7 mouse cellular contexts compared by ENCODE assay signal in genomic region chrX:134058040-134058875, GRCm38 (mm10). TPM values are rescaled to one million over a fixed set of nuclear protein-coding genes. Genes with fewer than 3 reads are reported as not detected.
DNase-seq lines count a peak whose midpoint lies in the region; ATAC-seq and TF ChIP-seq lines count a peak whose summit lies in the region.

No protein-coding gene starts in this region.

- peak overlapping the region; percentile 24 for H3K4me2 ChIP-seq in embryonic facial prominence, embryonic 12.5 days (replicated peaks)
- H3K4me2 ChIP-seq in hindbrain, embryonic 15.5 days, result peak overlapping the region; percentile 51
- H3K4me2 ChIP-seq in midbrain, embryonic 15.5 days, result peak overlapping the region; percentile 48

- ATAC-seq in embryonic facial prominence, embryonic 12.5 days (ENCODE audit: insufficient number of reproducible peaks, insufficient read depth, low FRiP score, low TSS enrichment), result no peak
- ATAC-seq in hindbrain, embryonic 15.5 days (ENCODE audit: low FRiP score, low read depth), result peak; percentile 1; the same call in 1 of the 2 replicates
- ATAC-seq in midbrain, embryonic 15.5 days (replicated peaks), result peak; percentile 30

- H3K4me1 ChIP-seq in liver, adult 2 months (ENCODE audit: control insufficient read depth, insufficient read depth, low read length), result no peaks in the 10 kb centered on the region
- no peaks in the 10 kb centered on the region for H3K4me1 ChIP-seq in embryonic facial prominence, embryonic 12.5 days
- no peaks in the 10 kb centered on the region; the same call in 1 of the 2 replicates for H3K4me1 ChIP-seq in hindbrain, embryonic 15.5 days (replicated peaks)
- no peaks in the 10 kb centered on the region for H3K4me1 ChIP-seq in midbrain, embryonic 15.5 days

- no peaks in the 10 kb centered on the region for H3K27me3 ChIP-seq in liver, adult 2 months (ENCODE audit: control insufficient read depth, insufficient read depth, low read length)
- H3K27me3 ChIP-seq in embryonic facial prominence, embryonic 12.5 days, result no peaks in the 10 kb centered on the region
- H3K27me3 ChIP-seq in hindbrain, embryonic 15.5 days, result no peaks in the 10 kb centered on the region
- no peaks in the 10 kb centered on the region; the same call in 1 of the 2 replicates for H3K27me3 ChIP-seq in midbrain, embryonic 15.5 days (replicated peaks)

- DNase-seq in liver, adult 2 months (ENCODE audit: extremely low read depth, low read depth, low spot score), result no peak
- DNase-seq in liver, result no peak
- DNase-seq in embryo, embryonic 10 days (ENCODE audit: low spot score), result no peak
- DNase-seq in adrenal gland, postnatal 14 days, result no peak

- H3K36me3 ChIP-seq in liver, adult 2 months (ENCODE audit: control insufficient read depth, insufficient read depth, low read length), result peaks cover 5% of the 10 kb centered on the region
- no peaks in the 10 kb centered on the region for H3K36me3 ChIP-seq in embryonic facial prominence, embryonic 12.5 days
- H3K36me3 ChIP-seq in hindbrain, embryonic 15.5 days, result 0 out of 2 replicates have a peak, but pooled peaks cover 6% of the 10 kb centered on the region
- no peaks in the 10 kb centered on the region for H3K36me3 ChIP-seq in midbrain, embryonic 15.5 days (replicated peaks)

- H3K27ac ChIP-seq in liver, adult 2 months (replicated peaks; ENCODE audit: insufficient read depth, low read depth, low read length), result no peak overlapping the region
- H3K27ac ChIP-seq in embryonic facial prominence, embryonic 12.5 days, result no peak overlapping the region
- peak overlapping the region; percentile 90 for H3K27ac ChIP-seq in hindbrain, embryonic 15.5 days (replicated peaks)
- H3K27ac ChIP-seq in midbrain, embryonic 15.5 days, result peak overlapping the region; percentile 90

- H3K79me2 ChIP-seq in liver, adult 2 months (ENCODE audit: control insufficient read depth, insufficient read depth, low read length), result no peaks in the 10 kb centered on the region

- no peak for TF ChIP-seq POLR2A in liver, adult 2 months (IDR thresholded peaks at IDR 0.05; ENCODE audit: extremely low read depth, insufficient read depth, low read length)

- no peak for TF ChIP-seq CTCF in liver, adult 2 months (IDR thresholded peaks at IDR 0.05; ENCODE audit: low read depth, low read length)

- WGBS in liver, adult 2 months, result 62% methylated on average over 14 of the region's 14 CpGs
- WGBS in embryonic facial prominence, embryonic 12.5 days, result 75% methylated on average over 14 of the region's 14 CpGs
- 73% methylated on average over 14 of the region's 14 CpGs for WGBS in hindbrain, embryonic 15.5 days
- WGBS in midbrain, embryonic 15.5 days, result 72% methylated on average over 14 of the region's 14 CpGs

- H3K9me3 ChIP-seq in embryonic facial prominence, embryonic 12.5 days, result no peaks in the 10 kb centered on the region
- H3K9me3 ChIP-seq in hindbrain, embryonic 15.5 days, result no peaks in the 10 kb centered on the region
- no peaks in the 10 kb centered on the region for H3K9me3 ChIP-seq in midbrain, embryonic 15.5 days

- no peak overlapping the region for H3K9ac ChIP-seq in liver, adult 2 months (ENCODE audit: low read depth, low read length)
- H3K9ac ChIP-seq in embryonic facial prominence, embryonic 12.5 days, result no peak overlapping the region
- no peak overlapping the region; the same call in 1 of the 2 replicates for H3K9ac ChIP-seq in hindbrain, embryonic 15.5 days
- no peak overlapping the region for H3K9ac ChIP-seq in midbrain, embryonic 15.5 days

- H3K4me3 ChIP-seq in liver, adult 2 months (ENCODE audit: insufficient read depth, low read depth, low read length), result peak overlapping the region; percentile 40; the same call in 1 of the 2 replicates
- peak overlapping the region; percentile 55 for H3K4me3 ChIP-seq in embryonic facial prominence, embryonic 12.5 days
- H3K4me3 ChIP-seq in hindbrain, embryonic 15.5 days, result peak overlapping the region; percentile 52
- H3K4me3 ChIP-seq in midbrain, embryonic 15.5 days, result peak overlapping the region; percentile 63

RNA-seq across cellular contexts. Expression of gene Cstf2, which starts 0.7 kb away (rescaled TPM):
- 8.1 and 8.9 TPM in 2 replicates for total RNA-seq in liver, adult 2 months (2014; rRNA removed)
- 7.5 and 8.1 TPM in 2 replicates for polyA plus RNA-seq in liver, adult 2 months (2012; rRNA removed)
- 47.8 and 51.1 TPM in 2 replicates for polyA plus RNA-seq in embryonic facial prominence, embryonic 12.5 days (2016; fragmentation: Nextera tagmentation; extraction: Ambion mirVana)
- polyA plus RNA-seq in hindbrain, embryonic 15.5 days (2015; fragmentation: Nextera tagmentation; extraction: Ambion mirVana), result 63.2 and 68.4 TPM in 2 replicates
- polyA plus RNA-seq in midbrain, embryonic 15.5 days (2015; fragmentation: Nextera tagmentation; extraction: Ambion mirVana), result 64.5 and 70.5 TPM in 2 replicates
- total RNA-seq in adrenal gland, postnatal 14 days (2021), result 49.1 and 50.2 TPM in 2 replicates

Comparison
In these comparisons a context has a peak if more than half of its experiments do, and no peak if none do; other contexts are left out.
1. H3K27ac ChIP-seq: peak in hindbrain, embryonic 15.5 days (single experiment) and midbrain, embryonic 15.5 days (single experiment); none in liver, adult 2 months (single experiment) and embryonic facial prominence, embryonic 12.5 days (single experiment).
2. Peak in every context shown above with its lines, with median percentiles within 50 percentile points of each other: H3K4me3 ChIP-seq and H3K4me2 ChIP-seq.